Comparison of ENCODE assay signal across 21 mouse cellular contexts in genomic region chr1:187787055-187788016, GRCm38 (mm10).
DNase-seq lines count a peak whose midpoint lies in the region; ATAC-seq lines count a peak whose summit lies in the region.
"Had no signal": no experiment of that assay in that cellular context is flagged by ENCODE, and none has a peak within 500 bp of the region (broad histone marks: within the 10 kb centered on the region; RNA-seq: fewer than 3 reads in every experiment).

No protein-coding gene starts in this region.

- ATAC-seq in hindbrain, embryonic 12.5 days (ENCODE audit: low FRiP score), result no peak
- no peak for ATAC-seq in midbrain, embryonic 13.5 days
- ATAC-seq: forebrain, embryonic 13.5 days had no signal

- no peak overlapping the region for H3K4me2 ChIP-seq in hindbrain, embryonic 12.5 days (replicated peaks)
- no peak overlapping the region for H3K4me2 ChIP-seq in midbrain, embryonic 13.5 days (replicated peaks)
- H3K4me2 ChIP-seq: forebrain, embryonic 13.5 days; liver, embryonic 11.5 days; lung, embryonic 14.5 days had no signal

- no peaks in the 10 kb centered on the region for H3K36me3 ChIP-seq in hindbrain, embryonic 12.5 days
- H3K36me3 ChIP-seq in midbrain, embryonic 13.5 days, result no peaks in the 10 kb centered on the region
- H3K36me3 ChIP-seq: embryonic facial prominence, embryonic 10.5 days had no signal

- peaks cover 13% of the 10 kb centered on the region for H3K4me1 ChIP-seq in hindbrain, embryonic 12.5 days
- peaks cover 20% of the 10 kb centered on the region for H3K4me1 ChIP-seq in midbrain, embryonic 13.5 days (replicated peaks)

- H3K27ac ChIP-seq in hindbrain, embryonic 12.5 days, result peak overlapping the region; percentile 62
- peak overlapping the region; percentile 44 for H3K27ac ChIP-seq in midbrain, embryonic 13.5 days
- H3K27ac ChIP-seq: embryonic facial prominence, embryonic 10.5 days; forebrain, embryonic 13.5 days; layer of hippocampus, adult 2 months; stomach, postnatal 0 days had no signal

- H3K9ac ChIP-seq in hindbrain, embryonic 12.5 days, result no peak overlapping the region
- H3K9ac ChIP-seq in midbrain, embryonic 13.5 days (replicated peaks), result no peak overlapping the region
- H3K9ac ChIP-seq: forebrain, embryonic 13.5 days; lung, embryonic 14.5 days had no signal

- no peak overlapping the region for H3K4me3 ChIP-seq in hindbrain, embryonic 12.5 days
- H3K4me3 ChIP-seq in midbrain, embryonic 13.5 days (replicated peaks), result no peak overlapping the region
- H3K4me3 ChIP-seq: embryonic facial prominence, embryonic 10.5 days; forebrain, embryonic 13.5 days; layer of hippocampus, adult 2 months had no signal

- 19% methylated on average over 7 of the region's 7 CpGs for WGBS in hindbrain, embryonic 12.5 days
- 8% methylated on average over 7 of the region's 7 CpGs for WGBS in midbrain, embryonic 13.5 days

- no peaks in the 10 kb centered on the region for H3K9me3 ChIP-seq in hindbrain, embryonic 12.5 days (replicated peaks)
- no peaks in the 10 kb centered on the region for H3K9me3 ChIP-seq in midbrain, embryonic 13.5 days
- H3K9me3 ChIP-seq: embryonic facial prominence, embryonic 10.5 days; forebrain, embryonic 13.5 days had no signal

- peak; percentile 55 for DNase-seq in heart, adult 11 months
- DNase-seq in heart, adult 8-10 months (ENCODE audit: low spot score), result no peak
- peak; percentile 24 for DNase-seq in ES-CJ7 (ENCODE audit: low read depth, low spot score)
- DNase-seq in frontal cortex, postnatal 10 days (ENCODE audit: low spot score in 2 of 2), result no peak
- no peak for DNase-seq in ovary, postnatal 14 days (ENCODE audit: low spot score)
- DNase-seq in cerebellum, adult 18-20 months, result no peak
- DNase-seq: adrenal gland, postnatal 14 days; cerebellum, adult 9-11 months; kidney, adult 18-20 months; kidney, postnatal 10 days; lung, embryonic 14.5 days; lung, postnatal 4 days; right cerebral cortex, postnatal 25 days; thymus, postnatal 25 days had no signal

- no peaks in the 10 kb centered on the region for H3K27me3 ChIP-seq in hindbrain, embryonic 12.5 days
- H3K27me3 ChIP-seq in midbrain, embryonic 13.5 days, result no peaks in the 10 kb centered on the region
- H3K27me3 ChIP-seq: forebrain, embryonic 13.5 days had no signal

Comparison
In these comparisons a context has a peak if more than half of its experiments do, and no peak if none do; other contexts are left out.
1. DNase-seq: peak in heart, adult 11 months (single experiment) and ES-CJ7 (single experiment); none in heart, adult 8-10 months (single experiment), frontal cortex, postnatal 10 days (0 of 2), ovary, postnatal 14 days (single experiment) and cerebellum, adult 18-20 months (0 of 2).